Mouse (Mus musculus) liver, embryonic 14.5 days (tissue): ENCODE results near the gene Il16. TPM values are rescaled to one million over a fixed set of nuclear protein-coding genes. Genes with fewer than 3 reads are reported as not detected.

ENCODE experiments used
- ATAC-seq: fragments of 200-750 bp; cut with Nextera tagmentation; 2 replicates; pipeline ENCODE4 v1.8.0; 2017; ENCODE audit warnings: moderate number of reproducible peaks, mild to moderate bottlenecking, moderate library complexity; ENCODE audit not compliant: insufficient read depth
- DNase-seq, 3 experiments: peaks; one replicate each; pipeline ENCODE4 v3.0.0-alpha.2; 2012 to 2013; ENCODE audit warnings: low read depth in 3 of 3, low spot score in 3 of 3
- H3K27ac ChIP-seq: fragments of 300-500 bp; sonication (generic); 2 replicates; pipeline ENCODE4 v1.5.1; 2014; ENCODE audit warnings: moderate library complexity, mild to moderate bottlenecking, control low read depth, inconsistent platforms
- H3K27me3 ChIP-seq: fragments of 300-500 bp; sonication (generic); 2 replicates; pipeline ENCODE4 v1.6.1; 2014; ENCODE audit warnings: mild to moderate bottlenecking, low read length, moderate library complexity; ENCODE audit not compliant: control insufficient read depth, insufficient read depth
- H3K36me3 ChIP-seq: fragments of 300-500 bp; sonication (generic); replicated peaks from 2 replicates; pipeline ENCODE4 v1.6.1; 2014; ENCODE audit warnings: low read depth; ENCODE audit not compliant: control insufficient read depth, insufficient read depth
- H3K4me1 ChIP-seq, 2 experiments: fragments of 200-500 bp in 1 of 2; fragments of 300-500 bp in 1 of 2; sonication (generic) in 1 of 2; replicated peaks; 2 replicates each; pipeline ENCODE4 v1.6.1; 2012 to 2014; ENCODE audit warnings: antibody characterized with exemption in 1 of 2, inconsistent platforms in 1 of 2, low read length in 1 of 2; ENCODE audit not compliant: control insufficient read depth in 2 of 2, insufficient read depth in 2 of 2
- H3K4me2 ChIP-seq: fragments of 300-500 bp; sonication (generic); 2 replicates; pipeline ENCODE4 v1.6.1; 2014; ENCODE audit warnings: low read depth, mild to moderate bottlenecking, control low read depth, moderate library complexity
- H3K4me3 ChIP-seq, 2 experiments: fragments of 200-500 bp in 1 of 2; fragments of 300-500 bp in 1 of 2; sonication (generic) in 1 of 2; 2 replicates each; pipeline ENCODE4 v1.5.1; 2012 to 2014; ENCODE audit warnings: low read depth in 2 of 2, low read length in 2 of 2, mild to moderate bottlenecking in 2 of 2, control low read depth in 1 of 2, inconsistent platforms in 1 of 2, moderate library complexity in 1 of 2; ENCODE audit not compliant: insufficient read depth in 1 of 2
- H3K9ac ChIP-seq: fragments of 300-500 bp; sonication (generic); replicated peaks from 2 replicates; pipeline ENCODE4 v1.6.1; 2014; ENCODE audit warnings: mild to moderate bottlenecking, control low read depth, moderate library complexity
- H3K9me3 ChIP-seq: fragments of 300-500 bp; sonication (generic); 2 replicates; pipeline ENCODE4 v1.6.1; 2016; ENCODE audit warnings: low read length, mixed read lengths; ENCODE audit not compliant: control insufficient read depth
- CTCF ChIP-seq: IDR thresholded peaks from 2 replicates; pipeline ENCODE4 v1.5.1; 2016; ENCODE audit warnings: antibody characterized with exemption, low read depth, control low read depth
- EP300 ChIP-seq: IDR thresholded peaks from 2 replicates; pipeline ENCODE4 v1.6.1; 2016; ENCODE audit warnings: antibody characterized with exemption, low read depth
- WGBS: fragments of 180-500 bp; shearing (Covaris S2); extraction: QIAGEN DNeasy Blood & Tissue Kit; methylation state at CpG from one replicate; pipeline ENCODE4 v1.1.7; 2014; ENCODE audit not compliant: insufficient replicate concordance; 5-methylcytosine and 5-hydroxymethylcytosine counted together
- polyA plus RNA-seq, 2 experiments: library from polyadenylated mRNA; depleted of rRNA in 1 of 2; stranded (reverse) in 1 of 2; unstranded in 1 of 2; fragments of >200 nt; fragmentation: Nextera tagmentation in 1 of 2; extraction: Ambion mirVana in 1 of 2; gene quantifications; 2 replicates each; pipeline versions ENCODE4 v1.2.1 to v1.2.3; 2012 to 2014

The Il16 gene
- polyA plus RNA-seq, 2 experiments: 2.3 to 3.8 TPM

- Histone ChIP-seq H3K27me3 (no peaks in the 10 kb centered on the region), H3K4me1 (no peaks in the 10 kb centered on the region), H3K4me3 (no peak overlapping the region), H3K9ac (no peak overlapping the region), H3K27ac (no peak overlapping the region), H3K9me3 (no peaks in the 10 kb centered on the region), H3K36me3 (no peaks in the 10 kb centered on the region), H3K4me2 (no peak overlapping the region)
- DNase-seq (no peak), ATAC-seq (no peak)
- peak; percentile 35 for TF ChIP-seq CTCF
- no peak for TF ChIP-seq EP300
- WGBS: 64% methylated on average over 8 of the region's 8 CpGs
Observed at GRCm38 (mm10) chr7:83615815-83616214, 129.7 kb downstream of the Il16 start.

GRCm38 (mm10) chr7:83615272-83615671 lies 130.3 kb downstream of the Il16 start:
- H3K4me3 ChIP-seq: no peak overlapping the region
- no peak overlapping the region for H3K4me2 ChIP-seq
- H3K4me1 ChIP-seq: no peaks in the 10 kb centered on the region
- DNase-seq (no peak), ATAC-seq (no peak)
- TF ChIP-seq EP300 (no peak), CTCF (no peak)
- no peaks in the 10 kb centered on the region for H3K27me3 ChIP-seq
- 62% methylated on average over 3 of the region's 3 CpGs for WGBS
- H3K36me3 ChIP-seq: no peaks in the 10 kb centered on the region
- H3K27ac ChIP-seq: no peak overlapping the region
- H3K9me3 ChIP-seq: no peaks in the 10 kb centered on the region
- H3K9ac ChIP-seq: no peak overlapping the region

GRCm38 (mm10) chr7:83611886-83612285 lies 133.6 kb downstream of the Il16 start:
- 67% methylated on average over 1 of the region's 1 CpGs for WGBS
- Histone ChIP-seq H3K9ac (no peak overlapping the region), H3K27me3 (no peaks in the 10 kb centered on the region), H3K4me2 (no peak overlapping the region), H3K27ac (no peak overlapping the region), H3K36me3 (no peaks in the 10 kb centered on the region), H3K9me3 (no peaks in the 10 kb centered on the region), H3K4me1 (no peaks in the 10 kb centered on the region), H3K4me3 (no peak overlapping the region)
- ATAC-seq (no peak), DNase-seq (no peak)
- no peak for TF ChIP-seq EP300
- no peak for TF ChIP-seq CTCF

- no peaks in the 10 kb centered on the region for H3K4me1 ChIP-seq
- H3K4me2 ChIP-seq: no peak overlapping the region
- DNase-seq: no peak
- no peaks in the 10 kb centered on the region for H3K27me3 ChIP-seq
- ATAC-seq: no peak
- no peaks in the 10 kb centered on the region for H3K9me3 ChIP-seq
- no peak overlapping the region for H3K27ac ChIP-seq
- H3K9ac ChIP-seq: no peak overlapping the region
- 72% methylated on average over 4 of the region's 4 CpGs for WGBS
- no peak for TF ChIP-seq EP300
- no peak for TF ChIP-seq CTCF
- H3K4me3 ChIP-seq: no peak overlapping the region
- no peaks in the 10 kb centered on the region for H3K36me3 ChIP-seq
Observed at GRCm38 (mm10) chr7:83609891-83610290, 135.6 kb downstream of the Il16 start.

- Histone ChIP-seq H3K27ac (no peak overlapping the region), H3K27me3 (no peaks in the 10 kb centered on the region), H3K36me3 (no peaks in the 10 kb centered on the region), H3K4me1 (no peaks in the 10 kb centered on the region), H3K4me3 (no peak overlapping the region), H3K4me2 (no peak overlapping the region), H3K9me3 (no peaks in the 10 kb centered on the region), H3K9ac (no peak overlapping the region)
- TF ChIP-seq CTCF: no peak
- no peak for TF ChIP-seq EP300
- 81% methylated on average over 2 of the region's 2 CpGs for WGBS
- DNase-seq (no peak), ATAC-seq (no peak)
Observed at GRCm38 (mm10) chr7:83606796-83607195, 138.7 kb downstream of the Il16 start.
